Mouse (Mus musculus) liver, embryonic 11.5 days (tissue): Measurements from ENCODE around the gene Eif2b2. TPM values are rescaled to one million over a fixed set of nuclear protein-coding genes. Genes with fewer than 3 reads are reported as not detected.
A peak's percentile ranks its signal among the peaks of the same experiment; 100 is the strongest.

Experiments used
- ATAC-seq: fragments of 200-750 bp; cut with Nextera tagmentation; replicated peaks from 2 replicates; pipeline ENCODE4 v1.8.0; 2017; ENCODE audit warnings: moderate number of reproducible peaks, mild to moderate bottlenecking, moderate TSS enrichment, moderate library complexity; ENCODE audit not compliant: low FRiP score
- DNase-seq: peaks from one replicate; pipeline ENCODE4 v3.0.0-alpha.2; 2017; ENCODE audit warnings: low spot score
- H3K27ac ChIP-seq: fragments of 300-500 bp; sonication (generic); 2 replicates; pipeline ENCODE4 v1.5.1; 2014; ENCODE audit warnings: mild to moderate bottlenecking, low read depth, low read length, control low read depth
- H3K27me3 ChIP-seq: fragments of 300-500 bp; sonication (generic); replicated peaks from 2 replicates; pipeline ENCODE4 v1.6.1; 2014; ENCODE audit warnings: low read length, mixed read lengths; ENCODE audit not compliant: control insufficient read depth, insufficient read depth
- H3K36me3 ChIP-seq: fragments of 300-500 bp; sonication (generic); 2 replicates; pipeline ENCODE4 v1.6.1; 2014; ENCODE audit warnings: mild to moderate bottlenecking, low read length, moderate library complexity, mixed read lengths; ENCODE audit not compliant: control insufficient read depth, insufficient read depth
- H3K4me1 ChIP-seq: fragments of 300-500 bp; sonication (generic); replicated peaks from 2 replicates; pipeline ENCODE4 v1.6.1; 2014; ENCODE audit warnings: low read length, mixed read lengths; ENCODE audit not compliant: control insufficient read depth, insufficient read depth
- H3K4me2 ChIP-seq: fragments of 300-500 bp; sonication (generic); 2 replicates; pipeline ENCODE4 v1.6.1; 2014; ENCODE audit warnings: mild to moderate bottlenecking, control low read depth, moderate library complexity
- H3K4me3 ChIP-seq: fragments of 300-500 bp; sonication (generic); 2 replicates; pipeline ENCODE4 v1.5.1; 2014; ENCODE audit warnings: low read depth, low read length, control low read depth
- H3K9ac ChIP-seq: fragments of 300-500 bp; sonication (generic); 2 replicates; pipeline ENCODE4 v1.6.1; 2014; ENCODE audit warnings: low read depth, low read length, control low read depth
- H3K9me3 ChIP-seq: fragments of 300-500 bp; sonication (generic); 2 replicates; pipeline ENCODE4 v1.6.1; 2016; ENCODE audit warnings: low read length, inconsistent platforms, mixed read lengths; ENCODE audit not compliant: control insufficient read depth
- WGBS: fragments of 180-500 bp; shearing (Covaris S2); extraction: QIAGEN DNeasy Blood & Tissue Kit; methylation state at CpG from one replicate; pipeline ENCODE4 v1.1.7; 2014; 5-methylcytosine and 5-hydroxymethylcytosine counted together
- polyA plus RNA-seq: library from polyadenylated mRNA; unstranded; fragments of >200 nt; fragmentation: Nextera tagmentation; extraction: Ambion mirVana; gene quantifications from 2 replicates; pipeline ENCODE4 v1.2.1, GENCODE M21; 2014

Eif2b2 gene
- 75.6 and 86.5 TPM in 2 replicates for polyA plus RNA-seq

DNA sequence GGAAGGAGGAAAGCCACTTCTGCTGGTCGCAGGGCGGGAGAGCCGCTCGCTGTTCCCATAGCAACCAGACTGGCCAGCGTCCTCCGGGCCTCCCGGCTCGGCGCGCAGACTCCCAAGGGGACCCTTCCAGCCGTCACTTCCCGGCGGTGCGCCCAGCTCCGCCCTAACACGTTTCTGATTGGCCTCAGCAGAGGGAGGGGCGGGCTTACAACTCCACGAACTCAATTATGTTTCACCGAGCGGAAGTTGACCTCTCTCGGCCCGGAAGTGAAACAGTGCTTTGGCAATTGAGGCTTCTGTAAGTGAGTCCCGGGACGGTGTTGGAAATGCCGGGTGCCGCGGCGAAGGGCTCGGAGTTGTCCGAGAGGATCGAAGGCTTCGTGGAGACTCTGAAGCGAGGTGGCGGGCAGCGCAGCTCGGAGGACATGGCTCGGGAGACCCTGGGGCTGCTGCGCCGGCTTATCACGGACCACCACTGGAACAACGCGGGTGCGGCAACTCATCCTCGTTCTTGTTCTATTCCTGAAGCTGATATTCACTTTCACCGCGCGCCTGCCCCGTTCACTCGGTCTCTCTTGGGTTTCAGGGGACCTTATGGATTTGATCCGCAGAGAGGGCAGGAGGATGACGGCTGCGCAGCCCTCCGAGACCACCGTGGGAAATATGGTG, at the start of gene Eif2b2:
TSS of gene Eif2b2 (plus strand) at position 246 of the 669 bp plus-strand sequence.
- no peaks in the 10 kb centered on the region for H3K9me3 ChIP-seq
- peak within 1 kb of the TSS; percentile 74 for H3K9ac ChIP-seq
- H3K27ac ChIP-seq = peak within 1 kb of the TSS; percentile 56
- peak; percentile 100 for ATAC-seq
- peak within 1 kb of the TSS; percentile 83 for H3K4me2 ChIP-seq
- DNase-seq = peak; percentile 94
- peaks cover 18% of the 10 kb centered on the region for H3K36me3 ChIP-seq
- WGBS = under 1% methylated on average over 54 of the region's 54 CpGs
- peaks cover 6% of the 10 kb centered on the region; the same call in 1 of the 2 replicates for H3K4me1 ChIP-seq
- H3K4me3 ChIP-seq = peak within 1 kb of the TSS; percentile 88
- H3K27me3 ChIP-seq = no peaks in the 10 kb centered on the region

DNA sequence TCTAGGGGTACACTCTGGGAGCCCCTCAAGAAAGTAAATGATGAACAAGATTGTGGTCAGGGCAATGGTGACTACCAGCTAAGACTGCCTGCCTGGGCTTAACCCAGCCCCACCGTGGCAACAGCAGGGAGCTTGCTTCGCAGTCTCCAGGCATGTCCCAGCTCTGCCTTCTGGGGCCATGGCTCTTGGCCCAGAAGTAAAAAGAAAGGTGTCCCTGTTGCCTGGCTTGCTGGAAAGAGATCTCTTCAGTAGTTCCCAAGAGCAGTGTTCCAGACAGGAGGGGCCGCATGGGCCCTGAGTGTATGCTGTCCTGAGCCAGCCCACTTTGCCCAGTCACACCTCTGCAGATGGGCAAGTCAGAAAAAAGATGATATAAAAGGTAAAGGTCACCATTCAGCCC, 49.4 kb upstream of the Eif2b2 start:
- Histone ChIP-seq H3K36me3 (no peaks in the 10 kb centered on the region), H3K4me2 (no peak overlapping the region), H3K9ac (no peak overlapping the region), H3K4me1 (no peaks in the 10 kb centered on the region), H3K27me3 (no peaks in the 10 kb centered on the region; the same call in 1 of the 2 replicates), H3K27ac (no peak overlapping the region), H3K9me3 (no peaks in the 10 kb centered on the region), H3K4me3 (no peak overlapping the region)
- ATAC-seq (0 out of 2 replicates have a peak, but pooled peaks have one; percentile 29), DNase-seq (no peak)
- 65% methylated on average over 3 of the region's 3 CpGs for WGBS

DNA sequence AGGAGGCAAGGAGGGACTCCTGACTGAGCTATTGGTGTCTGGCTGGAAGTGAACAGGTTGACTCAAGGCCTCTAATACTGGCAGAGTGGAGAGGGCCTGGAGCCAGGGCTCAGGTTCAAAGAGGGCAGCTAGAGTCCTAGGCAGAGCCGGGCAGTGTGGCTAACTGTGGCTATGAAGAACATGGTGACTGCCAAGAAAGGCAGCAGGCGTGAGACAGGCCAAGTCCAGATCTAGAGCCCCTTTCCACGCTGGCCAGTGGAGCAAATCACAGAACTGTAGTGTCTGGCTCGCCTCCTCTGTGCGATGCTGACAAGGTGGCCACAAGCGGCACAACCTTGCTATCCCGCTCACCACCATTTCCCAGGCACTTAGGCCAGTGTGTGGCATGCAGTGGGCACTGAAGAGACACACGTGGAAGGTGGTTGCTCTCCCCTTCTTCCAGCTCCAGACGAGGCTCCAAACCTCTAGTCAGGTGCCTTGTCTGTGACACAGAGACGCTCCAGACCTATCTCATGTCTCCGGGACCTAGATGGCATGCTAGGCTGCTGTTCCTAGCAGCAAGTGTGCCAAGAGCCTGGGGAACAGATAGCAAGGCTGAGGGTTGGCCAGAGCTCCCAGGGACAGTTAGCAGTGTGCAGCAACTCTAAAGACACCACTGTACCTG, 48.9 kb upstream of the Eif2b2 start:
- no peaks in the 10 kb centered on the region for H3K9me3 ChIP-seq
- H3K27me3 ChIP-seq = peaks cover 3% of the 10 kb centered on the region
- no peak overlapping the region for H3K4me2 ChIP-seq
- no peak overlapping the region for H3K9ac ChIP-seq
- H3K4me1 ChIP-seq = peaks cover 2% of the 10 kb centered on the region; the same call in 1 of the 2 replicates
- ATAC-seq (no peak), DNase-seq (no peak)
- no peak overlapping the region for H3K27ac ChIP-seq
- no peak overlapping the region for H3K4me3 ChIP-seq
- WGBS = 81% methylated on average over 11 of the region's 11 CpGs
- no peaks in the 10 kb centered on the region for H3K36me3 ChIP-seq

DNA sequence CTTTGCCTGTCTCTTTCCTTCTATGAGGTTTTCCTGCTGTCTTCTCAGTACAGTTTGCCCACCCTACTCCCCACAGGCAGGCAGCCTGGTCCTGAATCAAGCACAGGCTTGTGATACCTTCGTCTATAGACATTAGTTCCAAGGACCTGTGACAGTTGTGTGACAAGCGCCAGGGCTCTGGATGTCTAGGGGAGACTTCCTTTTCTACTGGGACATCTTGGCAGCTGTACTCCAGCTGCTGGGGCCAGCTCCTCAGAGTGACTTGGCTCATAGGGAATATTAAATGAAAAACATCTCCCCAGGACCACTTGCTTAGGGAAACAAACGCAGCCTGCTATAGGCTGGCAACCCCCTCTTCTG, 48.4 kb upstream of the Eif2b2 start:
- Histone ChIP-seq H3K4me3 (no peak overlapping the region), H3K36me3 (no peaks in the 10 kb centered on the region), H3K9ac (no peak overlapping the region), H3K4me2 (no peak overlapping the region), H3K27me3 (peaks cover 8% of the 10 kb centered on the region), H3K4me1 (peaks cover 7% of the 10 kb centered on the region; the same call in 1 of the 2 replicates), H3K9me3 (no peaks in the 10 kb centered on the region), H3K27ac (no peak overlapping the region)
- DNase-seq = no peak
- 81% methylated on average over 3 of the region's 3 CpGs for WGBS
- no peak for ATAC-seq

DNA sequence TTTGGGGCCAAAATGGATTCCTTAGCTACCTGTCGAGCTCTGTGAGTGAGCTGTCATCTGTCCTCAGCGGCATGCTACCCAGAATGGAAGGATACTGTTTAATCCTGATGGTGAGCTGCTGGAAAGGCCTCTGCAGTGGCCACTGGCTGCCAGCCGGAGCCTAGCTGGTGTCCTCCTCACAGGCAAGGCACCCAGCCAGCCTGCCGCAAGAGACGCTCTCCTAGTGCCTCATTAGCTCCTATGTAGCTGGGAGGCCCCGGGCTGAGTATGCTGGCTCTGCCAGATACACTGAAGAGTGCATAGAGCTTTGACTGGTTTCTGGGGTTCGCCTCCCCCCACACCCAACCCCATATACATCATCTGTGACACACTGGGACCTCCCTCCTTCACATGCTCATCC, 45.3 kb upstream of the Eif2b2 start:
- Histone ChIP-seq H3K36me3 (no peaks in the 10 kb centered on the region), H3K9me3 (no peaks in the 10 kb centered on the region), H3K9ac (no peak overlapping the region), H3K4me3 (no peak overlapping the region), H3K27ac (no peak overlapping the region), H3K4me2 (no peak overlapping the region), H3K4me1 (peaks cover 23% of the 10 kb centered on the region), H3K27me3 (peaks cover 24% of the 10 kb centered on the region)
- DNase-seq = no peak
- WGBS = 75% methylated on average over 7 of the region's 7 CpGs
- no peak for ATAC-seq

DNA sequence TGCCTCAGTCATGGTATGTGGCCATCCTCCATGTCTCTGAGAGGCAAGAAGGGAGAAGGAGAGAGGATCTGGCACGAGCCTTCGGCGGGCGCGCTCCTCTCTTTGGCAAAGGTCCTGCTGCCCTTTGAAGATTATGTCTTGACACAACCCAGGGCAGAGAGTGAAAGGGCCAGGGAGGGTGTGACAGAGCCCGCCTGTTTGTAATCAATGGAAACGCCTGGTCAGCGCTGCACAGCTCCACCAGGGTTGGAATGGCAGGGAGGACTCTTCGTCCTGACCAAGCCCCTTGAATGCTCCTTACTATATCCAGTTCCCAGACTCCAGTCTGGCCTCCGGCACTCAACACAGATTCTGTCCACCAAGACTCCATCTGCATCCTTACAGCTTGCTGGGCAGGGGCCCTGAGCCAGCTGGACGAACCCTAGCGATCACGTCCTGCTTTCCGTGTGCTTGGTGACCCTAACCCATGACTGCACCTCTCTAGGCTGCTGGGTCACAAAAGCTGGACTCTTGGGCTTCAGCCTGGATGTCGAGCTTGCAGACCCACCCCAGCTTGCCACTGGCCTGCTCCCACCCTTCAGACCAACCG, 44.1 kb upstream of the Eif2b2 start:
- Histone ChIP-seq H3K27me3 (peaks cover 27% of the 10 kb centered on the region), H3K4me2 (peak overlapping the region; percentile 66), H3K36me3 (no peaks in the 10 kb centered on the region), H3K27ac (peak overlapping the region; percentile 32; the same call in 1 of the 2 replicates), H3K4me1 (peaks cover 23% of the 10 kb centered on the region), H3K9ac (0 out of 2 replicates have a peak overlapping the region, but pooled peaks have one; percentile 18), H3K9me3 (no peaks in the 10 kb centered on the region), H3K4me3 (peak overlapping the region; percentile 38)
- ATAC-seq (no peak), DNase-seq (no peak)
- WGBS = 38% methylated on average over 16 of the region's 16 CpGs

DNA sequence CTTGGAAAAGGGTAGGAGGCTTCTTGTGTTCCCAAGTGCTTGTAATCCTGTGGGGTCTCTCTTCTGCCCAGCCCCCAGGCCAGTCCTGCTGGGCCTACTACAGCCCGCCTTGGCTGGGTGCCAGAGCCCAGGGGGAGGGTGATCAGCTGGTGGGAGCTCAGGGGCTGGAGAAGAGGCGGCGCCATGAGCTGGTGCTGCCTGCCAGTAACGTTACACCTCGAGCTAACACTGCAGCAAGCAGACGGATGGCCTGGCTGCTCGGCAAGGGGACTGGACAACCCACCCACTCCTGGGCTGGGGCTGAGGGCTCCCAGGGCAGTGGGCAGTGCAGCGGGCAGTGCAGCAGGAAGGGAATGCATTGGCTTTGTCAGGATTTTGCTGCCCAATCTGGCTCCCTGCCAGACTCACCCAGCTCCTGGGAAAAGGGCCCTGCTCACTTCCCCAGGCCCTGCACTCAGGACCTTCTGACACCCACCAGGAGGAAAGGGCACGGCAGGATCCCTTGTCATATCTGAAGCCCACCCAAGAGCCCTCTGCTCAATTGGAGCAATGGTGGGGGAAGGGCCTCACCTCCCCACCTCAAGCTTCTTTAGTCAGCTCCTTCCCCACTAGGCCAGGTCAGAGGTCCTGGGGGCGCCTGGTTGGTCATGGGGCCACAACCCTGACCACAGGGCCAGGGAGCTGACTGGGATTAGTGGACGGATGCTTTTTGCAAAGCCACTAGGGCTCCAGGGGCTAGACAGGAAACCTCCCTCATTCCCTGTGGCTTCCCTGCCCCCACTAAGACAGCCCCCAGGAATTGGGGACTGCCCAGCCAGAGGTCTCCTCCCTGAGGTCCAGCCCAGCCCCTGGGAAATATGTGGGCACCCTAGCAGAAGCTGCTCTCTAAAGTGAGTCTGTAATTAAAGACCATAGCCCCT, 43.1 kb upstream of the Eif2b2 start:
- no peaks in the 10 kb centered on the region for H3K36me3 ChIP-seq
- WGBS = 29% methylated on average over 11 of the region's 11 CpGs
- ATAC-seq = 0 out of 2 replicates have a peak, but pooled peaks have one; percentile 22
- H3K4me1 ChIP-seq = peaks cover 23% of the 10 kb centered on the region
- H3K27me3 ChIP-seq = peaks cover 34% of the 10 kb centered on the region
- peak; percentile 73 for DNase-seq
- peak overlapping the region; percentile 38 for H3K4me3 ChIP-seq
- peak overlapping the region; percentile 66 for H3K4me2 ChIP-seq
- H3K9me3 ChIP-seq = no peaks in the 10 kb centered on the region
- H3K9ac ChIP-seq = 0 out of 2 replicates have a peak overlapping the region, but pooled peaks have one; percentile 22
- H3K27ac ChIP-seq = no peak overlapping the region
